ENCODE assay signal across 16 mouse cellular contexts in the genomic region with DNA sequence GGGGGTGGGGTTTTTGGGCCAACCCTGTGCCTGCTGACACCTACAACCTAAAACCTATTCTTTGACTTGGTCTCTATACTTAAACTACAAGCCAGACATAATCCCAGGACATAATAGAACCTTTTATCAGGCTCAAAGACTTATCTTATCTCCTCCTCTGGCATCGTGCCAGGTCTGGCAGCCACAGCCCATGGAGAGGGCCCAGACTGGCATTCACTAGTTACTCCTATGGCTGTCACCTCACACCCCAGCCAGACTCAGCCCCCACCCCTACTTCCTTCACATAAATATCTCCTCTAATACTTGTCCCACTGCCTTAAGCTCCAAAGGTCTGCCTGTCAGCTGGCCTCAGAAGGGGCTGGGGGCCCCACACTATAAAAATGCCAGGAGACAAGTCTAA. TPM values are rescaled to one million over a fixed set of nuclear protein-coding genes. Genes with fewer than 3 reads are reported as not detected.
DNase-seq lines count a peak whose midpoint lies in the region; ATAC-seq and TF ChIP-seq lines count a peak whose summit lies in the region.
"Had no signal": no experiment of that assay in that cellular context is flagged by ENCODE, and none has a peak within 500 bp of the region (broad histone marks: within the 10 kb centered on the region; RNA-seq: fewer than 3 reads in every experiment).

No protein-coding gene starts in this region.

- no peaks in the 10 kb centered on the region for H3K9me3 ChIP-seq in lung, postnatal 0 days (ENCODE audit: low read length)
- H3K9me3 ChIP-seq in heart, postnatal 0 days (replicated peaks; ENCODE audit: control insufficient read depth, low read length): no peaks in the 10 kb centered on the region
- H3K9me3 ChIP-seq in stomach, embryonic 14.5 days (ENCODE audit: control insufficient read depth, low read depth, low read length): no peaks in the 10 kb centered on the region
- H3K9me3 ChIP-seq: hindbrain, embryonic 10.5 days; megakaryocyte, embryonic 14.5 days had no signal

- ATAC-seq in lung, postnatal 0 days: no peak; the same call in 1 of the 2 replicates
- ATAC-seq in heart, postnatal 0 days (ENCODE audit: insufficient read depth, low read depth): peak; percentile 15; the same call in 1 of the 2 replicates
- ATAC-seq in stomach, embryonic 14.5 days (ENCODE audit: insufficient number of reproducible peaks, insufficient read depth, low FRiP score, low read depth): 0 out of 2 replicates have a peak, but pooled peaks have one; percentile 16

- no peaks in the 10 kb centered on the region for H3K36me3 ChIP-seq in lung, postnatal 0 days (ENCODE audit: insufficient read depth, low read length)
- peaks cover 10% of the 10 kb centered on the region for H3K36me3 ChIP-seq in heart, postnatal 0 days (replicated peaks; ENCODE audit: control insufficient read depth, insufficient read depth, low read length)
- no peaks in the 10 kb centered on the region for H3K36me3 ChIP-seq in stomach, embryonic 14.5 days (ENCODE audit: control insufficient read depth, insufficient read depth, low read length)
- H3K36me3 ChIP-seq: hindbrain, embryonic 10.5 days had no signal

- 25% methylated on average over 1 of the region's 1 CpGs for WGBS in lung, postnatal 0 days
- WGBS in heart, postnatal 0 days: 11% methylated on average over 1 of the region's 1 CpGs
- WGBS in stomach, embryonic 14.5 days: 56% methylated on average over 1 of the region's 1 CpGs

- H3K4me1 ChIP-seq in lung, postnatal 0 days (ENCODE audit: insufficient read depth, low read depth, low read length): peaks cover 15% of the 10 kb centered on the region
- H3K4me1 ChIP-seq in heart, postnatal 0 days (ENCODE audit: control insufficient read depth, insufficient read depth): peaks cover 88% of the 10 kb centered on the region
- peaks cover 16% of the 10 kb centered on the region; the same call in 1 of the 2 replicates for H3K4me1 ChIP-seq in stomach, embryonic 14.5 days (ENCODE audit: control insufficient read depth, insufficient read depth, low read length)

- intact Hi-C loops in left cerebral cortex, postnatal 25 days (cut with DNase I): no loop called here

- no peak for TF ChIP-seq CTCF in lung, postnatal 0 days (IDR thresholded peaks at IDR 0.05)
- no peak for TF ChIP-seq CTCF in heart, postnatal 0 days (IDR thresholded peaks at IDR 0.05; ENCODE audit: low read depth)

- no peak overlapping the region for H3K27ac ChIP-seq in lung, postnatal 0 days (ENCODE audit: low read length)
- peak overlapping the region; percentile 92 for H3K27ac ChIP-seq in heart, postnatal 0 days (ENCODE audit: low read depth)
- H3K27ac ChIP-seq in stomach, embryonic 14.5 days (ENCODE audit: low read length): no peak overlapping the region
- H3K27ac ChIP-seq: hindbrain, embryonic 10.5 days; layer of hippocampus, adult 2 months had no signal

- no peak overlapping the region for H3K4me3 ChIP-seq in lung, postnatal 0 days (ENCODE audit: low read depth, low read length)
- no peak overlapping the region for H3K4me3 ChIP-seq in heart, postnatal 0 days (ENCODE audit: low read depth, low read length)
- no peak overlapping the region for H3K4me3 ChIP-seq in stomach, embryonic 14.5 days (ENCODE audit: low read depth, low read length)
- H3K4me3 ChIP-seq: hindbrain, embryonic 10.5 days; layer of hippocampus, adult 2 months; megakaryocyte, embryonic 14.5 days had no signal

- no peak for TF ChIP-seq EP300 in lung, postnatal 0 days (IDR thresholded peaks at IDR 0.05)
- TF ChIP-seq EP300 in heart, postnatal 0 days (IDR thresholded peaks at IDR 0.05; ENCODE audit: low read depth): no peak

- DNase-seq in heart, adult 11 months: peak; percentile 92
- no peak for DNase-seq in heart, adult 9 months (ENCODE audit: low spot score in 2 of 2)
- peak; percentile 28 for DNase-seq in lung, postnatal 0 days (ENCODE audit: low spot score)
- DNase-seq in lung, postnatal 25 days (ENCODE audit: low spot score): no peak
- DNase-seq in heart, postnatal 0 days (ENCODE audit: low spot score): peak; percentile 52
- no peak for DNase-seq in left cerebral cortex, postnatal 25 days (ENCODE audit: low spot score in 2 of 2)
- no peak for DNase-seq in left cerebral cortex, adult 8-10 months (ENCODE audit: low spot score in 2 of 2)
- DNase-seq: cerebellum, adult 11 months; right cerebral cortex, adult 18-20 months had no signal

- no peaks in the 10 kb centered on the region for H3K27me3 ChIP-seq in lung, postnatal 0 days (replicated peaks; ENCODE audit: insufficient read depth, low read length)
- H3K27me3 ChIP-seq in heart, postnatal 0 days (ENCODE audit: control insufficient read depth, insufficient read depth, low read length): no peaks in the 10 kb centered on the region
- H3K27me3 ChIP-seq in stomach, embryonic 14.5 days (ENCODE audit: control insufficient read depth, insufficient read depth, low read length): no peaks in the 10 kb centered on the region

- no peak overlapping the region for H3K9ac ChIP-seq in lung, postnatal 0 days (replicated peaks; ENCODE audit: low read depth)
- H3K9ac ChIP-seq in heart, postnatal 0 days (replicated peaks; ENCODE audit: low read depth, low read length): no peak overlapping the region; the same call in 1 of the 2 replicates
- no peak overlapping the region for H3K9ac ChIP-seq in stomach, embryonic 14.5 days (replicated peaks; ENCODE audit: low read depth, low read length)

- H3K4me2 ChIP-seq in lung, postnatal 0 days (replicated peaks; ENCODE audit: low read depth, low read length): no peak overlapping the region
- peak overlapping the region; percentile 30 for H3K4me2 ChIP-seq in heart, postnatal 0 days (ENCODE audit: low read depth, low read length)
- no peak overlapping the region for H3K4me2 ChIP-seq in stomach, embryonic 14.5 days (replicated peaks; ENCODE audit: low read depth, low read length)

RNA-seq across cellular contexts. Expression of gene Rab11fip5, which starts 8.0 kb away (rescaled TPM):
- 11.2 and 12.2 TPM in 2 replicates for polyA plus RNA-seq in lung, postnatal 0 days (2015; fragmentation: Nextera tagmentation; extraction: Ambion mirVana)
- total RNA-seq in heart, postnatal 0 days (2014; rRNA removed; ENCODE audit: low replicate concordance): 86.7 and 91.3 TPM in 2 replicates
- 35.3 and 38.2 TPM in 2 replicates for polyA plus RNA-seq in heart, postnatal 0 days (2015; fragmentation: Nextera tagmentation; extraction: Ambion mirVana)
- polyA plus RNA-seq in stomach, embryonic 14.5 days (2014; fragmentation: Nextera tagmentation; extraction: Ambion mirVana): 8.1 and 8.3 TPM in 2 replicates
- 10 to 100 TPM; 65.7 to 66.8 TPM for total RNA-seq in left cerebral cortex, postnatal 25 days (2021)
- total RNA-seq in left cerebral cortex, adult 8-10 months (2022): 10 to 100 TPM; 76.8 to 87.2 (median 83.1) TPM

RNA-seq across cellular contexts. Expression of gene Sfxn5, which starts 33.2 kb away (rescaled TPM):
- 8.0 and 9.9 TPM in 2 replicates for polyA plus RNA-seq in lung, postnatal 0 days (2015; fragmentation: Nextera tagmentation; extraction: Ambion mirVana)
- total RNA-seq in heart, postnatal 0 days (2014; rRNA removed; ENCODE audit: low replicate concordance): 4.8 and 9.5 TPM in 2 replicates
- 2.2 and 2.7 TPM in 2 replicates for polyA plus RNA-seq in heart, postnatal 0 days (2015; fragmentation: Nextera tagmentation; extraction: Ambion mirVana)
- polyA plus RNA-seq in stomach, embryonic 14.5 days (2014; fragmentation: Nextera tagmentation; extraction: Ambion mirVana): 13.0 and 14.0 TPM in 2 replicates
- 100 to 1,000 TPM; 165 TPM for total RNA-seq in left cerebral cortex, postnatal 25 days (2021)
- 100 to 1,000 TPM; 177 to 201 (median 188) TPM for total RNA-seq in left cerebral cortex, adult 8-10 months (2022)

RNA-seq across cellular contexts. Expression of gene Noto, which starts 57.3 kb away (rescaled TPM):
- 0.24 and 0.27 TPM in 2 replicates for polyA plus RNA-seq in lung, postnatal 0 days (2015; fragmentation: Nextera tagmentation; extraction: Ambion mirVana)
- not detected in 2 replicates for total RNA-seq in heart, postnatal 0 days (2014; rRNA removed; ENCODE audit: low replicate concordance)
- polyA plus RNA-seq in heart, postnatal 0 days (2015; fragmentation: Nextera tagmentation; extraction: Ambion mirVana): not detected in 2 replicates
- polyA plus RNA-seq in stomach, embryonic 14.5 days (2014; fragmentation: Nextera tagmentation; extraction: Ambion mirVana): not detected in 2 replicates
- total RNA-seq in left cerebral cortex, postnatal 25 days (2021): not detected
- total RNA-seq in left cerebral cortex, adult 8-10 months (2022): not detected
- total RNA-seq: layer of hippocampus, adult 2 months had no signal
- polyA plus RNA-seq: frontal cortex, adult 2 months; hindbrain, embryonic 10.5 days; limb, embryonic 14.5 days; thymus, postnatal 0 days had no signal

Comparison
In these comparisons a context has a peak if more than half of its experiments do, and no peak if none do; other contexts are left out.
1. DNase-seq: peak in heart, adult 11 months (single experiment), lung, postnatal 0 days (single experiment) and heart, postnatal 0 days (single experiment); none in heart, adult 9 months (0 of 2), lung, postnatal 25 days (single experiment), left cerebral cortex, postnatal 25 days (0 of 2) and left cerebral cortex, adult 8-10 months (0 of 2).
2. RNA of gene Sfxn5, which starts 33.2 kb away (total RNA-seq): 177 to 201 TPM in left cerebral cortex, adult 8-10 months and 165 TPM in left cerebral cortex, postnatal 25 days; 4.8 to 9.5 TPM in heart, postnatal 0 days; every median in the first group is over 10 times any median in the second.